Mouse (Mus musculus): ENCODE results near the gene Polg. TPM values are rescaled to one million over a fixed set of nuclear protein-coding genes. Genes with fewer than 3 reads are reported as not detected.

Polg gene
- polyA plus RNA-seq, 1 experiment from 2014 or later = 53.3 TPM

DNA sequence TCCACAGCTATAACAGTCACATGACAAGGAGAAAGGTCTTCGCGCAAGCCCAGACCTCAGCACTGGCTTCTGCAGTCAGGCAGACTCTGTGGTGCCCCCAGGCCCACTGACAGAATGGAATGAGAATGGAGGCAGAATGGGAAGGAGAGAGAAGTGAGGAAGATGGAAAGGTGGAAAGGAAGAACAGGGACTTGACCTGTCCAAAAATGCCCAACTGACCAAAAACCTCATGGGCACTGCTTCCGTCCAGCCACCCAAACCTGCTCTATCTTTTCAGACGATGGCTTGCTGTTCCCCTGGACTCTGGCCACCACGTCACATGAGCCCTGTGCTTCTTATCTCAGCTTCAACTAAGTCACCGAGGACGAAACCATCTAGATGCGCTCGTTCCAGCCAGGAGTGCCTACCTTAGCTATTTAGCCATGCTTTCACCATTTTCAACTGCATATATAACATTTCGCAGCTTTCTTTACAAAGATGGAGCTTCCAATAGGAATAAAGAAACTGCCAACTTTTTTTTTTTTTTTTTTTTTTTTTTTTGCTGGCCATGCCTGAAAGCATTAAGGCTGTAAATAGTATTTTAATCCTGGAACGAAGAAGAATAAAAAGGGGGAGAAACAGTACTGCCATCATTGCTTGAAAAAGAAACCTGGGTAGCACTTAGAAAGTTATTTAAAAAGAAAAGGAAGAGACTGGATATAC, 2.6 kb downstream of the Polg start:
- Histone ChIP-seq H3K4me3 (replicated peaks) (no peak overlapping the region), H3K36me3 (peaks cover 56% of the 10 kb centered on the region), H3K27me3 (peaks cover 11% of the 10 kb centered on the region), H3K9me3 (no peaks in the 10 kb centered on the region), H3K4me2 (no peak overlapping the region), H3K4me1 (replicated peaks) (peaks cover 23% of the 10 kb centered on the region), H3K27ac (no peak overlapping the region), H3K9ac (replicated peaks) (no peak overlapping the region)
- WGBS = 92% methylated on average over 11 of the region's 11 CpGs
- no peak for ATAC-seq (ENCODE audit: insufficient number of reproducible peaks, insufficient read depth, low FRiP score, low TSS enrichment, low read depth)

DNA sequence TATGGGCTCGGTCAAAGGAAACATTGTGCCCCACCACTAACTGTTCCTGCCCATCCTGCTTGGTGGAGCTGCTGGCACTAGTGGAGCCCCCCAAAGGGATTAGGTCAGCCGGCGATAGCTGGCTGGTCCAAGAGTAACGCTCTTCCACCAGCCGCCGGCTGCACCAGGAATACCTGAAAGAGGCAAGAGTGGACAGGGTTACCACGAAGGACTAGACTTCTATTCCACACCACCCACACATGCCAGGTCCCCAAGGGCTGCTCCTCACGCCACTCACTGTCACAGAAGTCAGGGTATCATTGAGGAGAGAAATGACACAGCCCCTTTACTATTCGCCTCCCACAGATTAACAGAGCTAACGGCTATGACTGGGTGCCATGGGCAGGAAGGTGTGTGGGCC, 4.4 kb downstream of the Polg start:
- Histone ChIP-seq H3K27ac (no peak overlapping the region), H3K9me3 (no peaks in the 10 kb centered on the region), H3K4me3 (replicated peaks) (no peak overlapping the region), H3K4me2 (no peak overlapping the region), H3K9ac (replicated peaks) (no peak overlapping the region), H3K4me1 (replicated peaks) (peaks cover 12% of the 10 kb centered on the region), H3K36me3 (peaks cover 74% of the 10 kb centered on the region), H3K27me3 (peaks cover 9% of the 10 kb centered on the region)
- 92% methylated on average over 10 of the region's 10 CpGs for WGBS
- no peak for ATAC-seq (ENCODE audit: insufficient number of reproducible peaks, insufficient read depth, low FRiP score, low TSS enrichment, low read depth)

DNA sequence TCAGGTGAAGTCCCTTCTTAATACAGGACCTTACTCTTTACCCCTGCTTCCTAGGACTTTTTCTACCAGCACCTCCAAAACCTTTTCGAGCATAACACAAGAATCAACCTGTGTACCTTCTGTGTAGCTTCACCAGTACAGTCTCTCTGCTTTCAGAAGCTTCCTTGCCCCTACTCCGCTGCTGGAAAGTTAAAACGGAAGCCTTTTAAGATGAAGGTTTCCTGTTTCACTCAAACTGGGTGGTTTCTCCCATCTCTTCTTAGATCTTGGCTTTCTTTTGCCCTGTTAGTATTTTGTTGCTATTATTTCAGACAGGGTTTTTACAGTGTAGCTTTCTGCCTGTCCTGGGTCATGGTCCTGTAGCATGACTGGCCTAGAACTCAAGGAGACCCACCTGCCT, 18.7 kb downstream of the Polg start:
- Histone ChIP-seq H3K4me2 (no peak overlapping the region), H3K4me3 (replicated peaks) (no peak overlapping the region), H3K9me3 (no peaks in the 10 kb centered on the region), H3K36me3 (peaks cover 98% of the 10 kb centered on the region), H3K27me3 (no peaks in the 10 kb centered on the region), H3K4me1 (replicated peaks) (no peaks in the 10 kb centered on the region), H3K9ac (replicated peaks) (no peak overlapping the region), H3K27ac (no peak overlapping the region)
- 91% methylated on average over 3 of the region's 3 CpGs for WGBS
- no peak for ATAC-seq (ENCODE audit: insufficient number of reproducible peaks, insufficient read depth, low FRiP score, low TSS enrichment, low read depth)

DNA sequence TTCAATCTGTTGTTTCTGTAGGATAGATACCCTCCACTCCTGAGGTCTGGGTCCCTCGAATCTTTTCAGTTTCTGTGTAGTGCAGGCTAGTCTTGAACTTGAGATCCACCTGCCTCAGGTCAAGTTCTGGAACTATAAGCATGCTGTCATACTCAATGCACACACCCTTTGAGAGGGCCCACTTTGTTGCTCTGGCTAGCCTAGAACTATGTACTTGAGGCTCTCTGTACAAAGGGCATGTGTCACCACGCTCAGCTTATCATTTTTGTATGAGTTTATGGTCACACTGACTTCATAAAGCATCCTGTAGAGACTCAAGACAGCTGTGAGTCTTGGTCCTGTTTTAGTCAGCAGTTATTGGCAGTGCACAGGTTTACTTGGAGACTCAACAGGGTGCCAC, 19.1 kb downstream of the Polg start:
- ATAC-seq (ENCODE audit: insufficient number of reproducible peaks, insufficient read depth, low FRiP score, low TSS enrichment, low read depth) = no peak
- 94% methylated on average over 2 of the region's 2 CpGs for WGBS
- Histone ChIP-seq H3K4me1 (replicated peaks) (no peaks in the 10 kb centered on the region), H3K27ac (no peak overlapping the region), H3K4me3 (replicated peaks) (no peak overlapping the region), H3K4me2 (no peak overlapping the region), H3K27me3 (no peaks in the 10 kb centered on the region), H3K9me3 (no peaks in the 10 kb centered on the region), H3K36me3 (peaks cover 97% of the 10 kb centered on the region), H3K9ac (replicated peaks) (no peak overlapping the region)

DNA sequence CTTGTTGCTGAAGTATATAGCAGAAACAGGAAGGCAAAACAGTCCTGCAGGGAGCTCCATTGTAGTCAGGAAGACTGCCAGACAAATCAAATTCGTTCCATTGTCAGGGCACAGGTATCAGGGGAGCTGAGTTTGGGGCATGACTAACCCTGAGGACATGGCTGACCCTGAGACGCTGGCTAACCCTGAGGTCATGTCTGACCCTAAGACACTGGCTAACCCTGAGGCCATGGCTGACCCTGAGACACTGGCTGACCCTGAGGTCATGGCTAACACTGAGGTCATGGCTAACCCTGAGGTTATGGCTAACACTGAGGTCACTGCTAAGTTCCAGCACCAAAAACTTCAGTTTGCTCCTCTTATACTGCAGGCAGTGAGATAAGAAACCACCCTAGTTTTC, 26.1 kb downstream of the Polg start:
- Histone ChIP-seq H3K27ac (no peak overlapping the region), H3K4me3 (replicated peaks) (no peak overlapping the region), H3K9ac (replicated peaks) (no peak overlapping the region), H3K9me3 (0 out of 2 replicates have a peak, but pooled peaks cover 3% of the 10 kb centered on the region), H3K4me2 (no peak overlapping the region), H3K36me3 (peaks cover 60% of the 10 kb centered on the region), H3K27me3 (no peaks in the 10 kb centered on the region), H3K4me1 (replicated peaks) (no peaks in the 10 kb centered on the region)
- ATAC-seq (ENCODE audit: insufficient number of reproducible peaks, insufficient read depth, low FRiP score, low TSS enrichment, low read depth) = no peak
- 93% methylated on average over 2 of the region's 2 CpGs for WGBS

DNA sequence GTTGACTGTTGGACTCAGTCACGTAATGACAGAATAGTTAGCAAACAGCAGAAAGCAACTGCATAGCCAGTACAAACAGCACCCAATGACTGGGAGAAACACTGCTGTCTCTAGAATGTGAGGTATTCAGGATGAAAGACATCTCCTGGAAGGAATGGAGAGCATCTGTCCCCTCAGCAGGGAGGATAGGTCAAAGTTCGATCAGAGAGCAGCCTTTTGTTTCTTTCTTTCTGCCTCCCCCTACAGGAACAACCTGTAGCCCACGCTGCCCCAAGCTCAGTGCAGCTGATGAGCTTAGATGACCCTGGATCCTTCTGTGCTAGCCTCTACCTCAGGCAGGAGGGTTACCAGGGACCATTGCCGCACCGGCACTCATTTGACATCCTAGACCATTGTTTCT, 37.9 kb downstream of the Polg start:
- WGBS = 73% methylated on average over 5 of the region's 5 CpGs
- H3K27me3 ChIP-seq = no peaks in the 10 kb centered on the region
- no peaks in the 10 kb centered on the region for H3K9me3 ChIP-seq
- H3K4me1 ChIP-seq (replicated peaks) = no peaks in the 10 kb centered on the region
- H3K4me2 ChIP-seq = no peak overlapping the region
- peaks cover 17% of the 10 kb centered on the region; the same call in 1 of the 2 replicates for H3K36me3 ChIP-seq
- H3K27ac ChIP-seq = no peak overlapping the region
- no peak overlapping the region for H3K9ac ChIP-seq (replicated peaks)
- ATAC-seq (ENCODE audit: insufficient number of reproducible peaks, insufficient read depth, low FRiP score, low TSS enrichment, low read depth) = no peak
- no peak overlapping the region for H3K4me3 ChIP-seq (replicated peaks)

DNA sequence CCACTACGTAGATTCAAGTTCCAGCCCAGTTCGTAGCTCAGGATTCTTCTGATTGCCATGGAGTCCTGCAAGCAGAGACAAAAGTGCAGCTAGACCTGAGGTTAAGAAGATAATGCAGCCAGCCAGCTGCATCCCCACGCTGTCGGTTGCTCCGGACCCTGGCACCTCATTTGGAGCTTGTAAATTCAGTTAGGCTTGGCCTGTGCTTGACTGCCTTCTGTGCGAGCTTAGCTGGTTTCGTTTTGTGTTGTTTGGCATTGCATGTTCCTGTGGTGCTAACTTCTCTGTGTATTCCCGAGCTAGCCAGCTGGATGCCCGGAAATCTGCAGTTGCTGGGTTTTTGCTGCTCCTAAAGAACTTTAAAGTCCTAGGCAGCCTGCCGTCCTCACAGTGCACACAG, 40.4 kb downstream of the Polg start:
- Histone ChIP-seq H3K9me3 (0 out of 2 replicates have a peak, but pooled peaks cover 2% of the 10 kb centered on the region), H3K4me2 (no peak overlapping the region), H3K27ac (peak overlapping the region; percentile 4; the same call in 1 of the 2 replicates), H3K4me1 (replicated peaks) (no peaks in the 10 kb centered on the region), H3K4me3 (replicated peaks) (no peak overlapping the region), H3K27me3 (no peaks in the 10 kb centered on the region), H3K36me3 (peaks cover 23% of the 10 kb centered on the region; the same call in 1 of the 2 replicates), H3K9ac (replicated peaks) (no peak overlapping the region)
- no peak for ATAC-seq (ENCODE audit: insufficient number of reproducible peaks, insufficient read depth, low FRiP score, low TSS enrichment, low read depth)
- WGBS = 83% methylated on average over 10 of the region's 10 CpGs

DNA sequence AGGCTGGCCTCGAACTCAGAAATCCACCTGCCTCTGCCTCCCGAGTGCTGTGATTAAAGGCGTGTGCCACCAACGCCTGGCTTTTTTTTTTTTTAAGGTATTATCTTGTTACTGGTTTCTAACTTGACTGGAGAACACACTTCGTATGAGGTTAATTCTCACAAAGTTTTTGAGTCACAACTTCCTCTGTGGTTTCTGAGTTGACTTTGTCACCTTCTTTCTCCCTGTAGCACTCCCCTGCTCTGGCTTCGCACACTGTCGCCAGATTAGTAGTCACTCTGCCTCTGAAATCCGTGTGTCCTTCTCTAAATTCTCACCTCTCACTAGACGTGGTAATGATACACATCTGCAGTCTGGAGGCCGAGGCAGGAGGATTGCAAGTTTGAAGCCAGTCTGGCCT, 43.3 kb downstream of the Polg start:
- H3K4me3 ChIP-seq (replicated peaks) = no peak overlapping the region
- H3K9me3 ChIP-seq = 0 out of 2 replicates have a peak, but pooled peaks cover 2% of the 10 kb centered on the region
- no peak for ATAC-seq (ENCODE audit: insufficient number of reproducible peaks, insufficient read depth, low FRiP score, low TSS enrichment, low read depth)
- peaks cover 29% of the 10 kb centered on the region; the same call in 1 of the 2 replicates for H3K36me3 ChIP-seq
- H3K27ac ChIP-seq = no peak overlapping the region
- H3K9ac ChIP-seq (replicated peaks) = no peak overlapping the region
- H3K4me2 ChIP-seq = no peak overlapping the region
- 90% methylated on average over 10 of the region's 10 CpGs for WGBS
- no peaks in the 10 kb centered on the region for H3K27me3 ChIP-seq
- no peaks in the 10 kb centered on the region for H3K4me1 ChIP-seq (replicated peaks)

DNA sequence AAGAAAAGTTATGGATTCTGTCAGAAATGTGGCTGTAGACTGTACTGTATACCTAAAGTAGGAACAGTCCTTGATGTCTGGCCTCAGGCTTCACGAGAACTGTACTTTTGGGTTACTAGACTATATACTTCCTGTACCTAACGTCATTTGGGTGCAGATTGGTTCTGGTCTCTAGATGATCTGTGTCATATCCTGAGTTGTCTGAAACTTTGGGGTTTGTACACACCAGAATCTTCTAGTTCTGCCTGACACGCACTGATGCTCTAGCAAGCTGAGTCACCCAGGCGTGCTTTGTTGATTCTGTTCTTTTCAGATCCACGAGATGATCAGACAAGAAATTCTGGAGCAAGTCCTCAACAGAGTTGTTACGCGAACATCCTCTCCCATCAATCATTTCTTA, 46.2 kb downstream of the Polg start:
- no peak overlapping the region for H3K27ac ChIP-seq
- H3K4me2 ChIP-seq = no peak overlapping the region
- H3K4me1 ChIP-seq (replicated peaks) = peaks cover 4% of the 10 kb centered on the region; the same call in 1 of the 2 replicates
- H3K9ac ChIP-seq (replicated peaks) = no peak overlapping the region
- H3K9me3 ChIP-seq = 0 out of 2 replicates have a peak, but pooled peaks cover 2% of the 10 kb centered on the region
- H3K27me3 ChIP-seq = no peaks in the 10 kb centered on the region
- no peak overlapping the region for H3K4me3 ChIP-seq (replicated peaks)
- WGBS = 91% methylated on average over 7 of the region's 7 CpGs
- ATAC-seq (ENCODE audit: insufficient number of reproducible peaks, insufficient read depth, low FRiP score, low TSS enrichment, low read depth) = no peak
- peaks cover 24% of the 10 kb centered on the region; the same call in 1 of the 2 replicates for H3K36me3 ChIP-seq

DNA sequence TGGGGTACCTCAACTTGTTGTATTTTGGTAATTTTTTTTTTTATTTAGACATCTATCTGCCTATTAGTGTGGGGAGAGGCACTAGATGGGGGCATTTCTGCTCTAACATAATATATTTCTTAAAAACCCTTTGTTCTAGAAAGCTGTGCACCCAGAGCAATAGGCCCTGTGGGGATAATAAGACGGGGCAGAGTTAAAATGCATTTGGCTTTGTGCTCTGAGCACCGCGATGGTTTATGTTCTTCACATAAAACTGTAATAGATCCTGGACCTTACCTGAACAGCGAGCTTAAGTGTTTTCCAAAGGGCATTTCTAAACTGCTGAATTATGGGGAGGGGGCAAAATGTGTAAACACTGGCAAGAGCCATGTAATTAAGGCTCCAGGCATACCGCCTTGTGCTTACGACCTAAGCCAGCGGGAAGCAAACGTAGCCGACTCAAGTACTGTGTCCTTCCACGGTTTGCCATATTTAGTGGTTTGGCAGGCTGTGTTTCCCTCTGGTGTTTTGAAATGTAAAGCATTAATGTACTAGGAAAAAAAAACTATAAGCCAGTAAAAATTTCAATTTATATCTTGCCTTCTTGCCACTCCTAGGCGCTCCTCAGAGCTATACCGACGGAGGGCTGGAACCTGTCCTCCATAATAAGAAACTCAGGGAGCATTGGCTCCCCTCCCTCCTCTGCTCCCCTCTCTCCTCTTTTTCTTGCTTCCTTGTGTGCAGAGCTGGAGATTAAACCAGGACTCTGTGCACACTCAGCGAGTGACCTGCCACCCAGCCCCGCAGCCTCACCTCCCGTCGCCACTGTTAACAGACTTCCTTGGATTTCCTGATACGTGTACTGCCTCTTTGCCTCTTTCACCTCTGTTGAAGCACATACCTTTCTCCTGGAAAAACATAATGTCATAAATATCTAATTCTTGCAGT, 51.5 kb downstream of the Polg start:
- H3K4me1 ChIP-seq (replicated peaks) = peaks cover 6% of the 10 kb centered on the region; the same call in 1 of the 2 replicates
- H3K9me3 ChIP-seq = no peaks in the 10 kb centered on the region
- peak overlapping the region; percentile 87 for H3K27ac ChIP-seq
- WGBS = 36% methylated on average over 18 of the region's 18 CpGs
- peak overlapping the region; percentile 37 for H3K4me2 ChIP-seq
- peaks cover 7% of the 10 kb centered on the region; the same call in 1 of the 2 replicates for H3K36me3 ChIP-seq
- H3K27me3 ChIP-seq = no peaks in the 10 kb centered on the region
- no peak overlapping the region for H3K4me3 ChIP-seq (replicated peaks)
- 0 out of 2 replicates have a peak overlapping the region, but pooled peaks have one; percentile 18 for H3K9ac ChIP-seq (replicated peaks)
- peak; percentile 78 for ATAC-seq (ENCODE audit: insufficient number of reproducible peaks, insufficient read depth, low FRiP score, low TSS enrichment, low read depth)

DNA sequence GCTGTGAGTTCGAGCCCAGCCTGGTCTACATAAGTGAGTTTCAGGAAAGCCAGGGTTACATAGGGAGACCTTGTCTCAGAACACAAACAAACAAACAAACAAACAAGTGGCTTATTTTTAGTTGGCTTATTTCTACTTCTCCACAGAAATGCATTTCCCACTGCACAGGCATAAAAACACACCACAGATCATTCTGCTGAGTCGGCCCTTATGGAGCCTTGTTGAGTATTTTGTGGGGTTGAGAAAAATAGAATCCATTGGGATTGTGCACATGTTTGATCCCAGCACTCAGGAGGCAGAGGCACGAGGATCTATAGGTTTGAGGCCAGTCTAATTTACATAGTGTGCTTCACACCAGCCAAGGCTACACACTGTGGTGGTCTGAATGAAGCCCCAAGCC, 65.9 kb downstream of the Polg start:
- H3K27ac ChIP-seq = no peak overlapping the region
- no peak for ATAC-seq (ENCODE audit: insufficient number of reproducible peaks, insufficient read depth, low FRiP score, low TSS enrichment, low read depth)
- no peak overlapping the region for H3K4me3 ChIP-seq (replicated peaks)
- peaks cover 9% of the 10 kb centered on the region; the same call in 1 of the 2 replicates for H3K4me1 ChIP-seq (replicated peaks)
- WGBS = 87% methylated on average over 3 of the region's 3 CpGs
- no peaks in the 10 kb centered on the region for H3K27me3 ChIP-seq
- no peak overlapping the region for H3K9ac ChIP-seq (replicated peaks)
- H3K36me3 ChIP-seq = peaks cover 4% of the 10 kb centered on the region; the same call in 1 of the 2 replicates
- no peak overlapping the region for H3K4me2 ChIP-seq
- no peaks in the 10 kb centered on the region for H3K9me3 ChIP-seq

Data from limb, embryonic 12.5 days (tissue).